Mouse (Mus musculus) gastrocnemius, postnatal 14 days (tissue): ENCODE measurements around the gene Gm13283. TPM values are rescaled to one million over a fixed set of nuclear protein-coding genes. Genes with fewer than 3 reads are reported as not detected.

Source experiments
- total RNA-seq, 2 experiments: library from RNA; stranded (reverse); gene quantifications; 2 replicates each; pipeline ENCODE4 v1.2.3; 2021

The Gm13283 gene
- total RNA-seq, 2 experiments from 2014 or later: not detected

Other genes starting within 250 kb of the Gm13283 start
- gene Ifnb1, start 237.3 kb upstream of the Gm13283 start, total RNA-seq: not detected
- not detected for gene Ifna15, start 201.9 kb upstream of the Gm13283 start, total RNA-seq
- gene Ifna14, start 188.3 kb upstream of the Gm13283 start, total RNA-seq: not detected
- not detected for gene Ifna9, start 167.7 kb upstream of the Gm13283 start, total RNA-seq
- not detected for gene Ifna12, start 156.7 kb upstream of the Gm13283 start, total RNA-seq
- not detected for gene C87499, start 125.7 kb upstream of the Gm13283 start, total RNA-seq
- not detected for gene Ifna13, start 115.7 kb upstream of the Gm13283 start, total RNA-seq
- gene Ifna16, start 83.2 kb upstream of the Gm13283 start, total RNA-seq: not detected
- not detected for gene Ifna2, start 76.2 kb upstream of the Gm13283 start, total RNA-seq
- not detected for gene Ifnab, start 68.8 kb upstream of the Gm13283 start, total RNA-seq
- under 1 TPM in 1 of 2 experiments, not detected in 1; 0.41 TPM for gene Gm26566, start 38.3 kb upstream of the Gm13283 start, total RNA-seq
- gene Klhl9, start 37.7 kb upstream of the Gm13283 start, total RNA-seq: 10 to 100 TPM; 51.0 to 57.1 TPM
- gene Gm13271, start 5.3 kb upstream of the Gm13283 start, total RNA-seq: not detected
- not detected for gene Gm13290, start 13.7 kb downstream of the Gm13283 start, total RNA-seq
- gene Gm13289, start 16.8 kb downstream of the Gm13283 start, total RNA-seq: not detected
- gene Gm13272, start 19.7 kb downstream of the Gm13283 start, total RNA-seq: not detected
- gene Ifnz, start 22.0 kb downstream of the Gm13283 start, total RNA-seq: not detected
- gene Gm13276, start 25.6 kb downstream of the Gm13283 start, total RNA-seq: not detected
- gene Gm13277, start 28.5 kb downstream of the Gm13283 start, total RNA-seq: not detected
- gene Gm13278, start 31.4 kb downstream of the Gm13283 start, total RNA-seq: not detected
- not detected for gene Gm13275, start 34.4 kb downstream of the Gm13283 start, total RNA-seq
- not detected for gene Gm13279, start 37.3 kb downstream of the Gm13283 start, total RNA-seq
- gene Gm13285, start 39.5 kb downstream of the Gm13283 start, total RNA-seq: not detected
- gene Gm13287, start 43.1 kb downstream of the Gm13283 start, total RNA-seq: not detected
- not detected for gene Gm13288, start 45.4 kb downstream of the Gm13283 start, total RNA-seq
- not detected for gene Ifna7, start 56.1 kb downstream of the Gm13283 start, total RNA-seq
- not detected for gene Ifna11, start 59.8 kb downstream of the Gm13283 start, total RNA-seq
- gene Ifna6, start 67.3 kb downstream of the Gm13283 start, total RNA-seq: not detected
- not detected for gene Ifna5, start 75.4 kb downstream of the Gm13283 start, total RNA-seq
- not detected for gene Ifna4, start 81.7 kb downstream of the Gm13283 start, total RNA-seq
- not detected for gene Ifna1, start 90.0 kb downstream of the Gm13283 start, total RNA-seq
- gene Ifne, start 120.1 kb downstream of the Gm13283 start, total RNA-seq: not detected